Mouse (Mus musculus): ENCODE measurements around the gene Eps8l1. TPM values are rescaled to one million over a fixed set of nuclear protein-coding genes. Genes with fewer than 3 reads are reported as not detected.

Gene Eps8l1
- polyA plus RNA-seq, 1 experiment from 2014 or later: 2.8 TPM

DNA sequence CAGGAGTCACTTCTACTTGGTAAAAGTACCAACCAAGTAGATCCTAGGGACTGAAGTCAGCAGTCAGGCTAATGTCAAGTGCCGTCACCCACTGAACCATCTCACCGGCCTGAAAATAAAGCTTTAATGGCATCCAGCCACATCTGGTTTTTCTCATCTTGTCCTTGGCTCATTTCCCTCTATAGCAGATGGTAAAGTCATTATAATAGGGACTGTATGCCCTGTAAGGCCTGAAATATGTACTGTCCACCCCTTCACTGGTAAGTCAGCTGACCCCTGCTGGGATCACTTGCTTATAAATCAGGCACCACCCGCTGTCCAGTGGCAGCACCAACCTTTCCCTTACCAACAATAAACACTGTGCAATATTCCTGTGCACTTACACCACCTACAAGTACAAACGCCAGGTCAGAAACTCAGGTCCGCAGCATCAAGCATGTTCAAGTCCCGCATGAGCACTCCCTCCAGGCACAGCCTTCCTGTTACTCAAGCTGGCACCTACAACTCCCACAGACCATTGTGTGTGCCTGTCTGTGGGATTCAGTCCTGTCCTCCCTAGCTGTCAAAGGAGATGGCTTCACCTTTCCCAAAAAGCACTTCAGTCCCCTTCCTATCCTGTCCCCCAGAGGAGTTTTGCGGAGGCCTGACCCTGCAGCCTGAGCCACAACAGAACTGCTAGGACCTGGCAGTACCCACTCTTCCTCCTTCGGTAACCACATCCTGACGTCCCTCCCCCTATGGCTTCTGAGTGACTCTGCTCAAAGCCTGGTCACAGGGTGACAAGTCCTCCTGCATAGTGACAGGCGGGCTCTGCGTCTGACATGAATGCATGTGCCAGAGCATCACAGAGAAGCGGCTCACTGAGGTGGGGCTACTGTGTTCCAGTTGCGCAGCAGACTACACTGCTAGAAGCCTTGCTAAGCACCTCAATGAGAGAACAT is 32.1 kb downstream of the Eps8l1 start:
- no peaks in the 10 kb centered on the region for H3K9me3 ChIP-seq (replicated peaks; ENCODE audit: control insufficient read depth, low read length)
- H3K4me2 ChIP-seq: no peak overlapping the region
- ATAC-seq (replicated peaks; ENCODE audit: insufficient number of reproducible peaks, low FRiP score, low TSS enrichment): no peak
- peaks cover 12% of the 10 kb centered on the region; the same call in 1 of the 2 replicates for H3K4me1 ChIP-seq (ENCODE audit: control insufficient read depth, insufficient read depth, low read length)
- peak overlapping the region; percentile 15; the same call in 1 of the 2 replicates for H3K27ac ChIP-seq (ENCODE audit: low read depth, low read length)
- H3K27me3 ChIP-seq (ENCODE audit: control insufficient read depth, insufficient read depth, low read length): no peaks in the 10 kb centered on the region
- no peak overlapping the region for H3K4me3 ChIP-seq (ENCODE audit: low read depth, low read length)
- H3K36me3 ChIP-seq (ENCODE audit: control insufficient read depth, insufficient read depth, low read length): peaks cover 21% of the 10 kb centered on the region
- WGBS (ENCODE audit: insufficient replicate concordance): 80% methylated on average over 13 of the region's 13 CpGs
- H3K9ac ChIP-seq (ENCODE audit: low read depth, low read length): peak overlapping the region; percentile 28; the same call in 1 of the 2 replicates

- Histone ChIP-seq H3K27ac (ENCODE audit: low read depth, low read length) (no peak overlapping the region), H3K9me3 (replicated peaks; ENCODE audit: control insufficient read depth, low read length) (no peaks in the 10 kb centered on the region), H3K4me3 (ENCODE audit: low read depth, low read length) (no peak overlapping the region), H3K4me2 (no peak overlapping the region), H3K36me3 (ENCODE audit: control insufficient read depth, insufficient read depth, low read length) (peaks cover 21% of the 10 kb centered on the region), H3K4me1 (ENCODE audit: control insufficient read depth, insufficient read depth, low read length) (peaks cover 26% of the 10 kb centered on the region), H3K27me3 (ENCODE audit: control insufficient read depth, insufficient read depth, low read length) (no peaks in the 10 kb centered on the region), H3K9ac (ENCODE audit: low read depth, low read length) (no peak overlapping the region)
- ATAC-seq (replicated peaks; ENCODE audit: insufficient number of reproducible peaks, low FRiP score, low TSS enrichment): no peak
- WGBS (ENCODE audit: insufficient replicate concordance): 66% methylated on average over 1 of the region's 1 CpGs
Observed at GRCm38 (mm10) chr7:4493991-4494390, 33.5 kb downstream of the Eps8l1 start.

DNA sequence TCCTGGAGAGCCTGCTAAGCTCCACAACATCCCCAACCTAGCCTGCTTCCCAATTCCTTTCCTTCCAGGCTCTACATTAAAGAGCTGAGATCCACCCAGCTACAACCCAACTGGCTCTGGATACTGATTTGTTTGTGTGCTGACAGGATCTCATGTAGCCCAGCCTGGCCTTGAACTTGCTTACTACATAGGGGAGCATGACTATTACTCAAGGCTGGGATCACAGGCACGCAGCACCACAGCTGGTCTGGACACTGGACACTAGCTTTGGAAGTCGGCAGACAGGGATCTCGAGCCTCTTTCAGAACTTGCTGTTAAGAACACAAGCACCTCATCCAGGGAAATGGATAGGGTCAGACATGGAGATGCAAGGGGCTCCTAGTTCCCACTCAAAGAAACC is 36.0 kb downstream of the Eps8l1 start:
- H3K27me3 ChIP-seq (ENCODE audit: control insufficient read depth, insufficient read depth, low read length): no peaks in the 10 kb centered on the region
- no peak overlapping the region for H3K4me3 ChIP-seq (ENCODE audit: low read depth, low read length)
- 91% methylated on average over 3 of the region's 3 CpGs for WGBS (ENCODE audit: insufficient replicate concordance)
- H3K9ac ChIP-seq (ENCODE audit: low read depth, low read length): no peak overlapping the region
- peaks cover 17% of the 10 kb centered on the region for H3K36me3 ChIP-seq (ENCODE audit: control insufficient read depth, insufficient read depth, low read length)
- no peak overlapping the region for H3K4me2 ChIP-seq
- H3K27ac ChIP-seq (ENCODE audit: low read depth, low read length): no peak overlapping the region
- H3K4me1 ChIP-seq (ENCODE audit: control insufficient read depth, insufficient read depth, low read length): peaks cover 41% of the 10 kb centered on the region
- ATAC-seq (replicated peaks; ENCODE audit: insufficient number of reproducible peaks, low FRiP score, low TSS enrichment): no peak
- H3K9me3 ChIP-seq (replicated peaks; ENCODE audit: control insufficient read depth, low read length): no peaks in the 10 kb centered on the region

- H3K27me3 ChIP-seq (ENCODE audit: control insufficient read depth, insufficient read depth, low read length): no peaks in the 10 kb centered on the region
- H3K9ac ChIP-seq (ENCODE audit: low read depth, low read length): no peak overlapping the region
- no peak overlapping the region for H3K27ac ChIP-seq (ENCODE audit: low read depth, low read length)
- no peaks in the 10 kb centered on the region for H3K9me3 ChIP-seq (replicated peaks; ENCODE audit: control insufficient read depth, low read length)
- no peak for ATAC-seq (replicated peaks; ENCODE audit: insufficient number of reproducible peaks, low FRiP score, low TSS enrichment)
- H3K4me3 ChIP-seq (ENCODE audit: low read depth, low read length): no peak overlapping the region
- H3K4me1 ChIP-seq (ENCODE audit: control insufficient read depth, insufficient read depth, low read length): peaks cover 41% of the 10 kb centered on the region
- H3K36me3 ChIP-seq (ENCODE audit: control insufficient read depth, insufficient read depth, low read length): peaks cover 15% of the 10 kb centered on the region
- 91% methylated on average over 9 of the region's 9 CpGs for WGBS (ENCODE audit: insufficient replicate concordance)
- no peak overlapping the region for H3K4me2 ChIP-seq
Observed at GRCm38 (mm10) chr7:4497271-4497903, 36.9 kb downstream of the Eps8l1 start.

DNA sequence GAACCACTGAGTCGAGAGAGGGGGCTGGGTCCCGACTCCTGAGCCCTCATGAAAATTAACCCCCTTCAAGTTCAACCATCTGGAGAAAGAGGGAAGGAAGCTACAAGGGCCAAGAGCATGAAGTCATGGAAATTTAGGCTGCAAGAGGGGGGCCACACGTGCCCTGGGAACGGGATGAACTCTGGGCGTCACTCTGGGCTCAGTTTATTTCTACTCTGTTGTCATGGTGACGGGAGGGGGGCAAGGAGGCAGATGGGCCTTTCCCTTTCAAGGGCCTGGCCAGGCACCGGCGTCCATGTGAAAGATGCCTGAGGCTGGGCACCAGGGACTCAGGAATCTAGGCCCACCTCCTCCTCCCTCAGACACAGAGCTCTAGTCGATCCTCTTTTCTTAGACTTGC is 37.8 kb downstream of the Eps8l1 start:
- Histone ChIP-seq H3K27me3 (ENCODE audit: control insufficient read depth, insufficient read depth, low read length) (no peaks in the 10 kb centered on the region), H3K36me3 (ENCODE audit: control insufficient read depth, insufficient read depth, low read length) (peaks cover 11% of the 10 kb centered on the region), H3K9me3 (replicated peaks; ENCODE audit: control insufficient read depth, low read length) (no peaks in the 10 kb centered on the region), H3K4me3 (ENCODE audit: low read depth, low read length) (no peak overlapping the region; the same call in 1 of the 2 replicates), H3K9ac (ENCODE audit: low read depth, low read length) (peak overlapping the region; percentile 58), H3K4me2 (peak overlapping the region; percentile 92), H3K4me1 (ENCODE audit: control insufficient read depth, insufficient read depth, low read length) (peaks cover 36% of the 10 kb centered on the region), H3K27ac (ENCODE audit: low read depth, low read length) (peak overlapping the region; percentile 35)
- no peak for ATAC-seq (replicated peaks; ENCODE audit: insufficient number of reproducible peaks, low FRiP score, low TSS enrichment)
- 32% methylated on average over 9 of the region's 9 CpGs for WGBS (ENCODE audit: insufficient replicate concordance)

DNA sequence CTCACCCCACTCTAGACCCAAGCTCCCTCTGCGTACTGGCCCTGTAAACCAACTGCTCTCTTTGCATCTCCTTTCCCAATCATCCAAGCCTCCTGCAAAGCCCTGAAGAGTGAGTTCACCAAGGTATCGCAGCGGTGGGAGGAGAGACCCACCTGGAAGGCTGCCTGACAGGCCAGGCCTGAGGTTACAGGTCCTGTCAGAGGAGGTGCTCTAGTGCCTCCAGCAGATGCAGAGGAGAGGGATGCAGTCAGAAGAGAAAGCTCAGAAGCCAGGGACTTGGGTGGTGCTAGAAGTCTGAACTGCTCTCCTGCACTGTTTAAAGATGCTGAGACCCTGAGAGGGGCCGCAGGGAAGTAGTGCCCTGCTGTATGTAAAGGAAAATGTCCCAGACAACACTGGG is 38.6 kb downstream of the Eps8l1 start:
- H3K27me3 ChIP-seq (ENCODE audit: control insufficient read depth, insufficient read depth, low read length): no peaks in the 10 kb centered on the region
- peak overlapping the region; percentile 18; the same call in 1 of the 2 replicates for H3K4me3 ChIP-seq (ENCODE audit: low read depth, low read length)
- 0 out of 2 replicates have a peak overlapping the region, but pooled peaks have one; percentile 15 for H3K27ac ChIP-seq (ENCODE audit: low read depth, low read length)
- peak overlapping the region; percentile 92 for H3K4me2 ChIP-seq
- H3K36me3 ChIP-seq (ENCODE audit: control insufficient read depth, insufficient read depth, low read length): peaks cover 11% of the 10 kb centered on the region
- WGBS (ENCODE audit: insufficient replicate concordance): 78% methylated on average over 4 of the region's 4 CpGs
- no peaks in the 10 kb centered on the region for H3K9me3 ChIP-seq (replicated peaks; ENCODE audit: control insufficient read depth, low read length)
- peaks cover 36% of the 10 kb centered on the region for H3K4me1 ChIP-seq (ENCODE audit: control insufficient read depth, insufficient read depth, low read length)
- ATAC-seq (replicated peaks; ENCODE audit: insufficient number of reproducible peaks, low FRiP score, low TSS enrichment): no peak
- H3K9ac ChIP-seq (ENCODE audit: low read depth, low read length): peak overlapping the region; percentile 58

GRCm38 (mm10) chr7:4500892-4501471 is 40.5 kb downstream of the Eps8l1 start:
- Histone ChIP-seq H3K27ac (ENCODE audit: low read depth, low read length) (peak overlapping the region; percentile 89), H3K27me3 (ENCODE audit: control insufficient read depth, insufficient read depth, low read length) (no peaks in the 10 kb centered on the region), H3K9me3 (replicated peaks; ENCODE audit: control insufficient read depth, low read length) (no peaks in the 10 kb centered on the region), H3K4me1 (ENCODE audit: control insufficient read depth, insufficient read depth, low read length) (peaks cover 36% of the 10 kb centered on the region), H3K9ac (ENCODE audit: low read depth, low read length) (peak overlapping the region; percentile 76), H3K36me3 (ENCODE audit: control insufficient read depth, insufficient read depth, low read length) (peaks cover 11% of the 10 kb centered on the region), H3K4me2 (peak overlapping the region; percentile 92), H3K4me3 (ENCODE audit: low read depth, low read length) (peak overlapping the region; percentile 73)
- under 1% methylated on average over 34 of the region's 52 CpGs for WGBS (ENCODE audit: insufficient replicate concordance)
- ATAC-seq (replicated peaks; ENCODE audit: insufficient number of reproducible peaks, low FRiP score, low TSS enrichment): peak; percentile 44; the same call in 1 of the 2 replicates

GRCm38 (mm10) chr7:4501558-4502397 is 41.3 kb downstream of the Eps8l1 start, which contains the start of gene Ppp1r12c:
TSS of gene Ppp1r12c (minus strand) at chr7:4501680.
- H3K9me3 ChIP-seq (replicated peaks; ENCODE audit: control insufficient read depth, low read length): no peaks in the 10 kb centered on the region
- peak; percentile 93 for ATAC-seq (replicated peaks; ENCODE audit: insufficient number of reproducible peaks, low FRiP score, low TSS enrichment)

More at GRCm38 (mm10) chr7:4501558-4502397, 41.3 kb downstream of the Eps8l1 start, which contains the start of gene Ppp1r12c:
- no peaks in the 10 kb centered on the region for H3K27me3 ChIP-seq (ENCODE audit: control insufficient read depth, insufficient read depth, low read length)
- under 1% methylated on average over 49 of the region's 62 CpGs for WGBS (ENCODE audit: insufficient replicate concordance)
- peak within 1 kb of the TSS; percentile 76 for H3K9ac ChIP-seq (ENCODE audit: low read depth, low read length)
- peaks cover 4% of the 10 kb centered on the region for H3K36me3 ChIP-seq (ENCODE audit: control insufficient read depth, insufficient read depth, low read length)
- H3K4me2 ChIP-seq: peak within 1 kb of the TSS; percentile 92
- peak within 1 kb of the TSS; percentile 89 for H3K27ac ChIP-seq (ENCODE audit: low read depth, low read length)
- peak within 1 kb of the TSS; percentile 73 for H3K4me3 ChIP-seq (ENCODE audit: low read depth, low read length)
- H3K4me1 ChIP-seq (ENCODE audit: control insufficient read depth, insufficient read depth, low read length): peaks cover 36% of the 10 kb centered on the region
